Mouse (Mus musculus): Measurements from ENCODE around the gene Nanp.

Gene Nanp

GRCm38 (mm10) chr2:151039232-151039695, at the start of gene Nanp, which contains the start of gene Ninl:
Gene Nanp, minus strand, starts transcription at chr2:151039398.
Gene Ninl, minus strand, starts transcription at chr2:151039382.
- DNase-seq, result peak; percentile 93

- no peak for DNase-seq
Measured at GRCm38 (mm10) chr2:151056637-151057036, 17.4 kb upstream of the Nanp start.

GRCm38 (mm10) chr2:151040411-151040810, 1.2 kb upstream of the Nanp start:
- DNase-seq, result no peak

GRCm38 (mm10) chr2:151039726-151040125, 528 bp upstream of the Nanp start:
- no peak for DNase-seq

- no peak for DNase-seq
Measured at GRCm38 (mm10) chr2:151038811-151039222, 381 bp downstream of the Nanp start.

GRCm38 (mm10) chr2:151037876-151038552, 1.2 kb downstream of the Nanp start:
- no peak for DNase-seq

- no peak for DNase-seq
Measured at GRCm38 (mm10) chr2:151037292-151037691, 1.9 kb downstream of the Nanp start.

- DNase-seq, result no peak
Measured at GRCm38 (mm10) chr2:151036721-151037120, 2.5 kb downstream of the Nanp start.

- DNase-seq, result no peak
Measured at GRCm38 (mm10) chr2:151034435-151034834, 4.8 kb downstream of the Nanp start.

- no peak for DNase-seq
Measured at GRCm38 (mm10) chr2:151021158-151021557, 18.0 kb downstream of the Nanp start.

- no peak for DNase-seq
Measured at GRCm38 (mm10) chr2:151015316-151015715, 23.9 kb downstream of the Nanp start.

- DNase-seq, result no peak
Measured at GRCm38 (mm10) chr2:151011273-151011672, 27.9 kb downstream of the Nanp start.

GRCm38 (mm10) chr2:151009515-151010085, 29.6 kb downstream of the Nanp start:
- no peak for DNase-seq

- DNase-seq, result peak; percentile 23
Measured at GRCm38 (mm10) chr2:151008939-151009509, 30.2 kb downstream of the Nanp start.

GRCm38 (mm10) chr2:151008517-151008932, 30.7 kb downstream of the Nanp start:
- DNase-seq, result no peak

- no peak for DNase-seq
Measured at GRCm38 (mm10) chr2:151008006-151008405, 31.2 kb downstream of the Nanp start.

- no peak for DNase-seq
Measured at GRCm38 (mm10) chr2:151006281-151006945, 32.8 kb downstream of the Nanp start.

- DNase-seq, result no peak
Measured at GRCm38 (mm10) chr2:151004390-151004789, 34.8 kb downstream of the Nanp start.

- no peak for DNase-seq
Measured at GRCm38 (mm10) chr2:151003796-151004195, 35.4 kb downstream of the Nanp start.

GRCm38 (mm10) chr2:151001619-151002175, 37.5 kb downstream of the Nanp start:
- no peak for DNase-seq

- peak; percentile 17 for DNase-seq
Measured at GRCm38 (mm10) chr2:151000402-151001178, 38.6 kb downstream of the Nanp start.

- DNase-seq, result no peak
Measured at GRCm38 (mm10) chr2:150999021-150999420, 40.2 kb downstream of the Nanp start.
